Comparison of ENCODE assay signal across 9 mouse cellular contexts in genomic region chr3:127930326-127931012, GRCm38 (mm10). TPM values are rescaled to one million over a fixed set of nuclear protein-coding genes. Genes with fewer than 3 reads are reported as not detected.
DNase-seq lines count a peak whose midpoint lies in the region; ATAC-seq lines count a peak whose summit lies in the region.
"Had no signal": no experiment of that assay in that cellular context is flagged by ENCODE, and none has a peak within 500 bp of the region (broad histone marks: within the 10 kb centered on the region; RNA-seq: fewer than 3 reads in every experiment).

No protein-coding gene starts in this region.

- H3K4me2 ChIP-seq in heart, embryonic 13.5 days, result peak overlapping the region; percentile 44

- peaks cover 22% of the 10 kb centered on the region for H3K4me1 ChIP-seq in heart, embryonic 13.5 days
- H3K4me1 ChIP-seq in midbrain, embryonic 10.5 days, result peaks cover 2% of the 10 kb centered on the region; the same call in 1 of the 2 replicates

- no peaks in the 10 kb centered on the region for H3K27me3 ChIP-seq in heart, embryonic 13.5 days (replicated peaks)
- no peaks in the 10 kb centered on the region for H3K27me3 ChIP-seq in midbrain, embryonic 10.5 days (ENCODE audit: low read depth, poor library complexity, severe bottlenecking)

- no peak for DNase-seq in heart, adult 18-20 months
- peak; percentile 100 for DNase-seq in MEL-GATA-1-ER (ENCODE audit: extremely low read depth, low read depth)
- no peak for DNase-seq in midbrain, embryonic 10.5 days (ENCODE audit: low spot score)
- DNase-seq: cerebellum, adult 18-20 months had no signal

- peak; percentile 65; the same call in 1 of the 2 replicates for ATAC-seq in heart, embryonic 13.5 days (ENCODE audit: extremely low read depth, insufficient number of reproducible peaks, low FRiP score, low TSS enrichment)
- peak; percentile 37 to 80; a peak in 2 of 4 replicates for ATAC-seq in hematopoietic stem cell, adult 5-6 weeks (replicated peaks in 1 of 2; ENCODE audit: insufficient read depth in 1 of 2, low FRiP score in 2 of 2, low TSS enrichment in 1 of 2, low read depth in 1 of 2, poor library complexity in 2 of 2, severe bottlenecking in 2 of 2)
- peak; percentile 97 for ATAC-seq in megakaryocyte progenitor cell, adult 5-6 weeks (replicated peaks; ENCODE audit: poor library complexity)
- no peak for ATAC-seq in frontal cortex, adult (ENCODE audit: low TSS enrichment)
- no peak for ATAC-seq in CD4-positive, CD25-positive, alpha-beta regulatory T cell, adult 4 months

- peak overlapping the region; percentile 66 for H3K27ac ChIP-seq in heart, embryonic 13.5 days (replicated peaks)
- no peak overlapping the region; the same call in 1 of the 2 replicates for H3K27ac ChIP-seq in midbrain, embryonic 10.5 days (replicated peaks)

- no peaks in the 10 kb centered on the region for H3K36me3 ChIP-seq in heart, embryonic 13.5 days
- no peaks in the 10 kb centered on the region for H3K36me3 ChIP-seq in midbrain, embryonic 10.5 days

- H3K9ac ChIP-seq in heart, embryonic 13.5 days, result 0 out of 2 replicates have a peak overlapping the region, but pooled peaks have one; percentile 37

- H3K9me3 ChIP-seq in heart, embryonic 13.5 days, result 0 out of 2 replicates have a peak, but pooled peaks cover 3% of the 10 kb centered on the region
- no peaks in the 10 kb centered on the region; the same call in 1 of the 2 replicates for H3K9me3 ChIP-seq in midbrain, embryonic 10.5 days (replicated peaks)

- WGBS in heart, embryonic 13.5 days, result 58% methylated on average over 9 of the region's 9 CpGs
- 89% methylated on average over 9 of the region's 9 CpGs for WGBS in midbrain, embryonic 10.5 days

- 0 out of 2 replicates have a peak overlapping the region, but pooled peaks have one; percentile 11 for H3K4me3 ChIP-seq in heart, embryonic 13.5 days
- no peak overlapping the region for H3K4me3 ChIP-seq in midbrain, embryonic 10.5 days

RNA-seq across cellular contexts. Expression of gene Fam241a, which starts 34.3 kb away (rescaled TPM):
- 6.9 and 9.0 TPM in 2 replicates for polyA plus RNA-seq in heart, embryonic 13.5 days (2015; fragmentation: Nextera tagmentation; extraction: Ambion mirVana)
- 1 to 10 TPM; 4.0 to 5.1 TPM for total RNA-seq in heart, adult 18-20 months (2021)
- 6.2 and 10.6 TPM in 2 replicates for total RNA-seq in hematopoietic stem cell, adult 5-6 weeks (2017)
- 34.4 and 38.7 TPM in 2 replicates for total RNA-seq in megakaryocyte progenitor cell, adult 5-6 weeks (2015)
- total RNA-seq in megakaryocyte progenitor cell, adult 5-6 weeks (2017), result 21.0 and 27.7 TPM in 2 replicates
- 2.5 TPM in 2 replicates for polyA plus RNA-seq in midbrain, embryonic 10.5 days (2016; fragmentation: Nextera tagmentation; extraction: Ambion mirVana)
- polyA plus RNA-seq in CD4-positive, CD25-positive, alpha-beta regulatory T cell, adult 4 months (2017; shearing (Covaris generic)), result 1 to 10 TPM; 6.3 to 7.5 TPM

Comparison
In these comparisons a context has a peak if more than half of its experiments do, and no peak if none do; other contexts are left out.
1. ATAC-seq: peak in heart, embryonic 13.5 days (single experiment), hematopoietic stem cell, adult 5-6 weeks (2 of 2) and megakaryocyte progenitor cell, adult 5-6 weeks (single experiment); none in frontal cortex, adult (single experiment) and CD4-positive, CD25-positive, alpha-beta regulatory T cell, adult 4 months (single experiment).